Mouse (Mus musculus) cerebellum, postnatal 4 days (tissue): Measurements from ENCODE around the gene Gm9844.

Experiments used
- DNase-seq, 2 experiments: peaks; one replicate each; pipeline ENCODE4 v3.0.0; 2022; ENCODE audit warnings: low spot score in 2 of 2, mixed read lengths in 1 of 2

Gm9844 gene

DNA sequence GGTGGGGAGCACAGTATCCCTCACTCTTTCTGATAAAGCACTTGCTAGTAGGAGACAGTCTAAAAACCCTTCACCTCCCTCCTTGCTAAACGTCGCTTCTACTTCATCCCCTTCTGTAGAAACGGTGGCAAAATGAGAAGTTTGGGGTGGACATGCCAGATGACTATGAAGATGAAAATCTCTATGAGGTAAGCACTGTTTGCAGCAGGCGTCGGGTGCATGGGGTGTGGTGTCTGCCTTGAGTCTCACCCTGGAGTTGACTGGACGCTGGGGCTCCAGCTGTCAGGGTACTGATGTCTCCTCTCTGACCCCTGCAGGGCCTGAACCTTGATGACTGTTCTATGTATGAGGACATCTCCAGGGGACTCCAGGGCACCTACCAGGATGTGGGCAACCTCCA lies 39.1 kb downstream of the Gm9844 start:
- no peak for DNase-seq

DNA sequence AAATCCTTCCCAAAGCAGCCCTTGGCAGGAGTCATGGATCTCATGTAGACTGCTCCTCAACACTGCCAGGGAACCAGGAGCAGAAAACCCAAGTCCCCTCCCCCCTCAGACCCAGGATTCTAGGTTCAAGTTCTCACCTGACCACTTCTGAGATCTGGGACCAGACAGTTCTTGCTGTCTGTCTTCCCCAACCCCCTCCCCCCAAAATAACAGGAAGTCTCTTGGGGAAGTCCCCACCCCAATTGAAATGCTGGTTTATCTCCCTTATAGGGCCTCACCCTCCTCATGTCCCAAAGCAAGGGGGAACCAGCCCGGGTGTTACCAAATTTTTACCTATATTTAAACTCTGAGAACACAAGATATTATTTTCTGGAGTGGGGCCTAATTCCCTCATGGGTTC lies 39.8 kb downstream of the Gm9844 start:
- DNase-seq = no peak

DNA sequence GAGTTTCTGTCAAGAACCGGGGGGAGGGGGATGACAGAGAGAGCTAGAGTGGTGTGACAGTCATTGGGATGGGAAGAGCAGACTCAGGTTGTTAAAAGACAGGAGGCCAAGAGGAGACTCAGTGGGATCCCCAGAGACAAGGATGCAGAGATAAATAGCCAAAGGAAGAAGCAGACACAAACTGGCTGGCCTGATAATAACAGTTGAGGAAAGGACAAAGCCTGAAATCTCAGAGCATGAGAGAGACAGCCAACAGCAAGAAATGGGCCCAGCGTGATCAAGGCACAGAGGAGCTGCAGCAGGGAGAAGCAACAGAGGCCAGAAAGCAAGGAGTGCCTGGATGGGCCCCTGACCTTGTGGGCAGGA lies 40.2 kb downstream of the Gm9844 start:
- DNase-seq = no peak

DNA sequence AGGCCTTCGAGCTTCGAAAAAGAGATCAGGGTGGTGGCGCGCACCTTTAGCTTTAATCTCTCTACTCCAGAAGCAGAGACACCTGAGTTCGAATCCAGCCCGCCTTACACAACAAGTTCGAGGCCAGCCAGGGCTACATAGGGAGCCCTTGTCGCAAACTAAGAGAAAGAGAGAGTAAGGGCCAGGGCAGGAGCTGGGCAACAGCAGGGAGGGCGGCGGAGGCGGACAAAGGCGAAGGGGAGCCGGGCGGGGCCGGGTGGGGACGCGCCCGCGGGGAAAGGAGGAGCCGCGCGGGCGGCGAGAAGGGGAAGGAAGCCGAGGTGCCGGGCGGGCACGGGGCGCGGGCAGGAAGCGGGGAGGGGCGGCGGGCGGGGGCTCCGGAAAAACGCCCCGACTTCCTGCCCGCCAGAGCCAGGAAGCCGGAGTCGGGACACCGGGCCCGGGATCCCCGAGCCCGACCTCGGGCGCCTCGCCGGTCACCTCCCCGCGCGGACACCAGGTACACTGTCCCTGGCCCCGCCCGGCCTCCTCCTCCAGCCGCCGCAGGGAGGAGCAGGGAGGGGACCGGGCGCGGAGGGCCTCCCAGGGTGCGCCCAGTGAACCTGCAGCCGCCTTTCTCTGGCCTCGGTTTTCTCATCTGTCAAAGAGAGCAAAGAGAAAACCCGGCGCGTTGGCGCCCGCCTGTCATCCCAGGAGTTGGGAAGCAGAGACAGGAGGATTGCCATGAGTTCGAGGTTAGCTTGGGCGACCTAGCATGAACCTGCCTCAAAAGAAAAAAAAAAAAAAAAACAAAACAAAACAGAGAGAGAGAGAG lies 40.8 kb downstream of the Gm9844 start, which contains the start of gene Arhgef1:
Gene Arhgef1 (plus strand): TSS at position 283 of the 814 bp plus-strand sequence.
- DNase-seq = peak in 1 of 2 experiments; percentile 30

DNA sequence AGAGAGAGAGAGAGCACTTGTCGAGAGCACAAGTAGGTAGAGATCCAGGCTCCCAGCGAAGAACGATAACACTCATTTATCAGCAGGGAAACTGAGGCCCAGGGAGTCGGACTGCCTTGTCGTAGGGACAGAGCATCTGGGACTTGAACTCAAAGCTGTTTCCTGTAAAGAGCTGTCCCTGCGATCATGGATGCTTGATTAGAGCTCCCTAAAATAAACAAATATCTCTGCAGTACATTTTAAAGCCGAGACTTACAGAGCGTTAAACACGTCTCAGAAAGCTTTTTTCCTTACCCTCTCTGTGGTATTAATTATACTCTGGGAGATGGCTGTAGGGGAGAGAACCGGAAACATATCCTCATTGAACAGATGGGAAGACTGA lies 41.4 kb downstream of the Gm9844 start:
- DNase-seq = no peak

DNA sequence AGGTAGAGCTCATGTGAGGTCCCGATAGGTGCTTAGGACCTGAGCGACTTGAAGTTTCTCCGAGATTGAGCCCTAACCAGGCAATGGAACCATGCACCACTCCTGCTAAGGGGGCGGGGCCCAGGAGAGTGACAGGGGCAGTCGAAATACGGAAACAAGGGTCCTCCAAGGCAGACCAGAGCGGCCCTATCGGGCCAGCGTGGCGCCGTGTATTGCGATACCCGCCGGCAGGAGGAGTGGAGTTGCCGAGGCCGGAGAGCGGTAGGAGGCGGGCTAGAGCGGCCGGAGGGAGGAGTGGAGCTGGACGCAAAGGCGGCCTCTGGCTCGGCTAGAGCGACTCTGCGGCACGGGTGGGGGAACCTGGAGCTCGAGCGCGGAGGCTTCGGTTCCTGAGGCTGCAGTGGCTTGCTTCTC lies 42.1 kb downstream of the Gm9844 start:
- peak; percentile 88 to 96 for DNase-seq

DNA sequence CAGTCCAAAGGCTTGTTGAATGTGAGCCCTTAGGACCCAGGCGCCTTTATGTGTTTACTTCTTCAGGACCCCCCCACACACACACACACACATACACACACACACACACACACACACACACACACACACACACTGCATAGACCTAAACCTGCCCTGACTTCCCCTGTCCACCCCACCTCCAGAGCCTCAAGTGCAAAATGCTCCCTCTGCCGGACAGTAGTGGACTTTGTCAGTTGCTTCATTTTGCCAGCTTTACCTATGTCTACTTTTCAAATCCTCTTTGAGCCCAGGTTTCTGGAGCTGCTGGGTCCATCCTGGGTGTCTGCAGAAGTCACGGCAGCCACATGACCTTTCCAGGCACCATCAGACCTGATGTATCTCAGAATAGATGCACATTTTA lies 42.9 kb downstream of the Gm9844 start:
- peak in 1 of 2 experiments; percentile 57 for DNase-seq

DNA sequence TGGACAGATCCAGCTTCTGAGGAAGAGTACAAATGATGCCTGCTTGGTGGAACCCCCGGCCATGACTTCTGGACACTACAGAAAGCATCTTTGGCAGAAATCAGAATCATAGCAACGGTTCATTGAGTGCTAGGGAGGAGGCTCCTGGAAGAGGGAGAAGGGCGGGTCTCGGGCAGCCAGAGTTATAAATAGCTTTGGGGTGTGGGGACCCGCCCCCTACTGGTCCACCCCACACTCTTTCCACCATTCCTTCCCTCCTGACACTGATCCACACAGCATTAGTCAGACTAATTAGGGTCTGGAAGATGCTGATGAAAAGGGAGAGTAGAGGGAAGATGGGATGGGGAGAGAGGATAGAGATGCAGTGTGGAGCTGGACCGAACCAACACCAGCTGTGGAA lies 44.5 kb downstream of the Gm9844 start:
- DNase-seq = no peak

DNA sequence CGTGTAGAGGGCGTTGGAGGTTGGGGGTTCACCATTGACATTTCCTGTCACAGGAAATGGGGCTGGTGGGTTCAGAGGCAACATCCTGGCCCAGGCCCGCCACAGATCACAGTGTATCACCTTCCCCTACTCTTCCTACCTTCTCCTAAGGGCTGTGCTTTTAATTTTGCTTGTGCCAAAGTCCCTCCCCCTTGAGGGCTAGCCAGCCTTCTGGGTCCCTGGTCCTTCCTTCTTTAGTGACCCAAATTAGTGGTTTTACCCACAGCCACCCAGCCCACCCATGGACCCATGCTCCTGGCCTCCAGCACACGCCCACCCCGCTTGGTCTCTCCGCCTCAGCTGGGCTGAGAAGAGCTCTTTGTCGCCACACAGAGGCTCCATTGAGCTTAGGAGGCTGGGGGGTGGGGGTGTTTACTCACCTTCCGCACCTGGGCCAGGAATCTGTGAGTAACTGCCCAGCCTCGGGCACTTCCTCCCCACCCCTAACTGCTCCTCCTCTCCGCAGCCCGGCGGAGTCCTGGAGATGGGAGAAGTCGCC lies 45.3 kb downstream of the Gm9844 start:
- DNase-seq = no peak
